Mouse (Mus musculus) induced T-regulatory cell, adult 2 months (primary cell): Measurements from ENCODE around the gene Prr12.

ENCODE experiments used
- DNase-seq: peaks from one replicate; pipeline ENCODE4 v3.0.0-alpha.2; 2012; ENCODE audit warnings: low read depth

Gene Prr12

GRCm38 (mm10) chr7:44997940-44998428, 54.7 kb downstream of the Prr12 start:
- no peak for DNase-seq

DNA sequence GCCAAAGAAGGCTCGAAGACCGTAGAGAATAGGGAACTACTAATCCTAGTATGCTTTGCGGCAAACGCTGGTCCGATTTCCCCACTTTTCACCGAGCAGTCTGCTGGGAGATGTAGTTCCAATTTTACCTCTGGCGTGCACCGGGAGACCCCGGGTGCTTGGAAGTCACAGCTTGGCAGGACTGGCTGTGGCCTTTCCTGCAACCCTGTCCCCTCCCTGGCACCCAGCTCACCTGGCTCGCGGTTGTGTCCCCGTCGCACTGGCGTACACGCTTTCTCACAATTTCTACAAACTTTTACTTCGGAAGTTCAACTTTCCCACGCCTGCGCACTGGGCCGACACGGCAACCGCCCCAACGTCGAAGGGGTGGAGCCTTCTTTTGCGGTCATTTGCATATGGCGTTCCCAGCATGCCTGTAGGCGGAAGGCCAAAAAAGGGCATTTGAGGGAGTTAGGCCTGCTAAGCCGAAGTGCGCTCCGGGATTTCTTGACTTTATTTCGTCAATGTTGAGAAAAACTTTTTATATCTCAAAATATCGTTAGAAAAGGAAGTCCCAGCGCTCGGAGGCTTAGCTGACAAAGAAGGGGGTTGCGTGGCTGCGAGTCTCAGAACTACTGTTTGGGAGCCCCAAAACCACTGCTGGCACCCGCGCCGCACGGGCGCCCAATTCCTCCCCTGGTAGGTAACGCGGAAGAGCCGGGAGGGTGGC, 55.3 kb downstream of the Prr12 start, which contains the start of gene Irf3:
TSS of gene Irf3 (plus strand) at position 418 of the 709 bp plus-strand sequence.
- peak; percentile 100 for DNase-seq

DNA sequence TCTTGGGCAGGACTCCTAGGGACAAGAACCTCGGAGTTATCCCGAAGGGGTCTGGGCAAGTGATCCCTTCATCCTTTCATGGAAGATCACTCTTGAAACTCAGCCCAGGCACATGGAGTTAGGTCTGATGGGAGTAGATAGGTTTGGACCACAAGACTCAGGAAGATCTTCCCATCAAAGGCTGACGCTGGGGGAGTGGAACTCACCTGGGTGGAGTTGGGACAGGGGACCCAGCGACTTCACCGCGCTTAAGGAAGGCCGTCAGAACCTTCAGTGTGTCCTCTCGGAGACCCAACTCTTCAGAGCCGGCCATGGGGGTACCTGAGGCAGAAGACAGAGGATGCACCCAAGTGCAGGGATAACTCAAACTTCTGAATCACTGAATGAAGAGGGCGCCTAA, 56.0 kb downstream of the Prr12 start:
- DNase-seq = peak; percentile 28

DNA sequence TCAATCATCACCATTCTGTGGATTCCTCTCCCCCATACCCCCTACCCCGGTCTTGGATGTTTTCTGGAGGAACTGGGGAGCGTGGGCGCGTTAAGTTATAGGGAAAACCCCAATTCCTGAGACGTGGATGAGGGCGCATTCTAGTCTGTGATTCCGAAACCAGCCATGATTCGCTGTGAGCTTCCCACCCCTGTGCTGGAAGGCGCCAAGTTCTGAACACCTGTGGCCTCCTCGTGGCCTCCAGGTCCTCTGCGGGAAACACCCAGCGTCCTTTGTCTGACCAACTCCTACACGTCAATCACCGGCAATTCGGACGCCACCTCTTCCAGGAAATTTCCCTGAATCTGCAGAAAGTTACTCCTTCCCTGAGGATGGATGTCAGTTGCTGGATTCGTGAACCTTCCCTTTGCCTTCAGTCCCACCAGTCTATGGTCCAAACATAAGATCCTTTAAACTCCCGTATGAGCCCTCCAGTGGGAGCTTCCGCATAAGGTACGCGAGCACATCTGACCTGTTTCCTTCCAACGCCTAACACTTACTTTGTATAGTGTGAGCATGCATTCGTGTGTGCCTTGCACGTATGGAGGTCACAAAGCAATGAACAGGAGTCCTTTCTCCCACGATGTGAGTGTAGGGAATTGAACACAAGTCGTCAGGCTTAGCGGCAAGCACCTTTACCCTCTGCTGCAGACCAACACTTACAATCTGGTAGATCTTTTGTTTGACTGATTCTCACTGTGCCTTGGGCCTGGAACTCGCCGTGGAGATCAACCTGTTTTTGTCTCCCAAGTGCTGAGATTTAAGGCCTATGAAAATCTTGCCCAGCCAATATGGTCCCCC, 65.6 kb downstream of the Prr12 start:
- DNase-seq = no peak

GRCm38 (mm10) chr7:44986192-44986878, 66.3 kb downstream of the Prr12 start, which contains the start of gene Prmt1:
Prmt1 (minus strand) TSS chr7:44986568.
- DNase-seq = peak; percentile 99

GRCm38 (mm10) chr7:44985595-44986191, 67.0 kb downstream of the Prr12 start:
- DNase-seq = peak; percentile 77

- peak; percentile 40 for DNase-seq
These were observed 67.9 kb downstream of the Prr12 start for GRCm38 (mm10) chr7:44984833-44985164.

DNA sequence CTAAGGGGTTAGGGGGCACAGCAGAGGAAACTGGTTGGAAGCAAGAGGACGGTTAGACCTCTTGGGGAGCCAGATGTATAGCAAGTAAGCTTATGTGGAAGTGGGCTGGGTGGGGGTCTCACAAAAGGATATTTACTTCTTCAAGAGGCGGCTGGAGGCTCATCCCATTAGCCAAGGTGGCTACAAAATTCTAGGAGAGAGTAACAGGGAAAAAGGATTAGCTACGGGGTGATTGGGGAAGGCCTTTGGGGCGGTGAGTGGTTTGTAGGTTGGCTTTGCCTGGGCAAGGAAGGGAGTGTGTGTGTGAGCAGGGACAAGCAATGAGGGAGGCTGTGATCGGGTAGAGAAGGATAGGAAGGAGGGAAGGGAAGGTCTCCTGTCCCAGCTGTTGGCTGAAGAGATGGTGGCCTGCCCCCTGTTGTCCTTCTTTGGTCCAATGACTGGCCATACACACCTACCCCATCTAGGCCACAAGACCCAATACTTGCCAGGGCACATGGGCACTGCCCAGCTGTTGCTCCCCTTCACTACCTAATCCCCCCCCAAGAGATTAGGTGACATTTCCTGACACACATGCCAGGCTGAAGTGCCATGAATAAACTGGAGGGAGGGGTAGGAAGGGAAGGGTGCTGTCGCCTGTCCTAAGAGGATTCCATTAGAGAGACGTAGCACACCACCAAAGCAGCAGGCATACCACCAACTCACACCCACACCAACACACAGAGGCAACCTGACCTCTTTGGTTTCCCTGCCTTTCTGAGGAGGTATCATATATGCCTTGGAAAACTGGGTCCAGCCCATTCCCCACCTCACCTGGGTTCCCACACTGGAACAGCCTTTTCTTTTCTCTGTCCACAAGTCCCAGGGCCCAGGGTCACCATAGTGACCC, 68.5 kb downstream of the Prr12 start:
- peak; percentile 27 for DNase-seq

- peak; percentile 90 for DNase-seq
These were observed 69.6 kb downstream of the Prr12 start for GRCm38 (mm10) chr7:44983085-44983484.

- no peak for DNase-seq
These were observed 71.1 kb downstream of the Prr12 start for GRCm38 (mm10) chr7:44981539-44981938.

DNA sequence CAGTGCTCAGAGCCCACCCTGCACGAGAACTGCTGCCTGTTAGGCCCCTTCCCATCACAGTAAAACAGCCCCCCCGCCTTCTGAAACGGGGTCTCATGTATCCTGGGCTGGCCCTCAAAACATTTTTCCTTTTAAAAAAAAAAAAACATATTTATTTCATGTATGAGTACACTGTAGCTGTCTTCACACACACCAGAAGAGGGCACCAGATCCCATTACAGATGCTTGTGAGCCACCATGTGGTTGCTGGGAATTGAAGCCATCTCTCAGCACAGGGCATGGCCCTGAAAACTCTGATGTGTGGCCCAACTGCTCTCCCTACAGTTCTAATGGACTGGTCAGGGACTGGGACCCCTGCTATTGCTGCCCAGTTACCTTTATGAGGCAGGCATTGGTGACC, 74.4 kb downstream of the Prr12 start:
- DNase-seq = no peak
